Mouse (Mus musculus) T-cell, adult 2 months (primary cell): Measurements from ENCODE around the gene Olfr170.
"Not testable (repeated sequence)": the region's sequence is repeated elsewhere in the genome, so short reads cannot be mapped to it uniquely, and the experiment has no call there.

Experiments used
- DNase-seq: peaks from one replicate; pipeline ENCODE4 v3.0.0; 2022; ENCODE audit warnings: low spot score

Olfr170 gene

DNA sequence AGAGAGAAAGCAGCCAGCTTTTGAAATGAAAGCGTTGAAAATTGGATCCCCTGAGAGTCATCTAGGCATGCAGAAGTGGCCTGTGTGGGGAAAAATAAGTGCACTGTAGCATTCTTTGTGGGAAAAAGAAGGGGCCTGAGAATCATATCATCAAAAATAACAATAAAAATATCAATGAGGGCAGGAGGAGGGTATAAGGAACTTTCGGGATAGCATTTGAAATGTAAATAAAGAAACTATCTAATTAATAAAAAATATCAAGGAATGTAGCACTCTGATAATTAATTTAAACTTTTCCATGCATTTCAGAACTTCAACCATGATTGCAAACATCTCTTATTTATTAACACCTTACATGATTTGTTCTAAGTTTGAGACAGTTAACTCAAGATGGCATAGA is at the start of gene Olfr170:
Gene Olfr170, minus strand, starts transcription at position 101 of the 400 bp plus-strand sequence.
- DNase-seq, result not testable (repeated sequence)

DNA sequence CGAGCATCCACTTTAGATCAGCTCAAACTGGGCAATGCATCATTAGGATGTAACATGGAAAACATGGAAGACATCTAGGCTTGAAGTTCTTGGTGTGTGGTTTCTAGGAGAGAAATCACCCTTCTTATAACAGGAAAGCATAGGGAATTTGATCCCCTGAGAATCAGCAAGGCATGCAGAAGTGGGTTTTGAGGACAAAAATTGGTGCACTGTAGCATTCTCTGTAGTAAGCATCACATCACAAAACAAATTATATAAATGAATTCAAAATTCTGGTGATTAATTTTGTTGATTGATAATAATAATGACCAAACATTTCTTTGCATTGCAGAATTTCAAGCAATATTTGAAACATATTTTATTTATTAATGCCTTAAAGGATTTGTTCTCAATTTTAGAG is 18.1 kb upstream of the Olfr170 start, which contains the start of gene Olfr171:
Gene Olfr171, minus strand, starts transcription at position 101 of the 400 bp plus-strand sequence.
- no peak for DNase-seq

DNA sequence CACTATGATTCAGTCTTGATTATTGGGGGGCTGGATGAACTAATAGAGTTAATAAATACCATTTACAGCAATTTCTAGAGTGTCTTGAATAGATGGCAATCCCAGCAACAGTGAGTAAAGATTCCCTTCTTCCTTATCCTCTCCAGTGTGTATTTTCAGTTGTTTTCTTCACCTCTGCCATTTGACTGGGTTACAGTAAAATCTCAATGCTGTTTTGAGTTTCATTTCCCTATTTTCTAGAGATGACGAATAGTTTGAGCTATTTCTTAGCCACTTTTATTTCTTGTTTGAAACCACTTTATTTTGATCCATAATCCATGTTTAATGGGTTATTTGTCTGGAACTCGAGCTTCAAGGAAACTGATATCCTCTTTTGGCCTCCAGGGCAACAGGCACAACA is 8.5 kb downstream of the Olfr170 start:
- no peak for DNase-seq

DNA sequence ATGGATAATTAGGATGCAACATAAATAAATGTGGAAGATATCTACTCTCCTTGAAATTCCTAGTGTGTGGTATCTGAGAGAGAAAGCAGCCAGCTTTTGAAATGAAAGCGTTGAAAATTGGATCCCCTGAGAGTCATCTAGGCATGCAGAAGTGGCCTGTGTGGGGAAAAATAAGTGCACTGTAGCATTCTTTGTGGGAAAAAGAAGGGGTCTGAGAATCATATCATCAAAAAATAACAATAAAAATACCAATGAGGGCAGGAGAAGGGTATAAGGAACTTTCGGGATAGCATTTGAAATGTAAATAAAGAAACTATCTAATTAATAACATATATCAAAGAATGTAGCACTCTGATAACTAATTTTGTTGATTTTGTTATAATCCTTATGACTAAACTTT is 40.0 kb downstream of the Olfr170 start, which contains the start of gene Olfr169:
Gene Olfr169, minus strand, starts transcription at position 101 of the 400 bp plus-strand sequence.
- not testable (repeated sequence) for DNase-seq
